Mouse (Mus musculus): Measurements from ENCODE around the gene Sumo1. TPM values are rescaled to one million over a fixed set of nuclear protein-coding genes. Genes with fewer than 3 reads are reported as not detected.
A peak's percentile ranks its signal among the peaks of the same experiment; 100 is the strongest.

Gene Sumo1
- total RNA-seq, 2 experiments from 2014 or later: 105 to 125 TPM

- DNase-seq: no peak
These were observed 75.9 kb downstream of the Sumo1 start for GRCm38 (mm10) chr1:59594586-59595266.

- no peak for DNase-seq
These were observed 77.0 kb downstream of the Sumo1 start for GRCm38 (mm10) chr1:59593622-59594035.

- peak; percentile 51 for DNase-seq
These were observed 77.8 kb downstream of the Sumo1 start for GRCm38 (mm10) chr1:59592876-59593275.

GRCm38 (mm10) chr1:59592359-59592758 is 78.3 kb downstream of the Sumo1 start:
- no peak for DNase-seq

GRCm38 (mm10) chr1:59589271-59589670 is 81.4 kb downstream of the Sumo1 start:
- DNase-seq: no peak

GRCm38 (mm10) chr1:59584656-59585410 is 85.8 kb downstream of the Sumo1 start:
- peak; percentile 87 for DNase-seq

- DNase-seq: no peak
These were observed 89.8 kb downstream of the Sumo1 start for GRCm38 (mm10) chr1:59580880-59581279.

GRCm38 (mm10) chr1:59580131-59580751 is 90.4 kb downstream of the Sumo1 start:
- DNase-seq: no peak

GRCm38 (mm10) chr1:59579327-59579726 is 91.3 kb downstream of the Sumo1 start:
- peak; percentile 43 for DNase-seq

- no peak for DNase-seq
These were observed 91.9 kb downstream of the Sumo1 start for GRCm38 (mm10) chr1:59578770-59579169.

GRCm38 (mm10) chr1:59574262-59575187 is 96.1 kb downstream of the Sumo1 start:
- no peak for DNase-seq

GRCm38 (mm10) chr1:59573843-59574242 is 96.8 kb downstream of the Sumo1 start:
- DNase-seq: no peak

GRCm38 (mm10) chr1:59571502-59571901 is 99.1 kb downstream of the Sumo1 start:
- no peak for DNase-seq

GRCm38 (mm10) chr1:59570767-59571166 is 99.9 kb downstream of the Sumo1 start:
- no peak for DNase-seq

GRCm38 (mm10) chr1:59569301-59569700 is 101.3 kb downstream of the Sumo1 start:
- no peak for DNase-seq

- DNase-seq: no peak
These were observed 102.4 kb downstream of the Sumo1 start for GRCm38 (mm10) chr1:59568283-59568682.

GRCm38 (mm10) chr1:59567521-59567920 is 103.1 kb downstream of the Sumo1 start:
- no peak for DNase-seq

GRCm38 (mm10) chr1:59566926-59567325 is 103.7 kb downstream of the Sumo1 start:
- no peak for DNase-seq

GRCm38 (mm10) chr1:59566281-59566680 is 104.4 kb downstream of the Sumo1 start:
- DNase-seq: no peak

- DNase-seq: no peak
These were observed 104.8 kb downstream of the Sumo1 start for GRCm38 (mm10) chr1:59565804-59566203.

- no peak for DNase-seq
These were observed 107.1 kb downstream of the Sumo1 start for GRCm38 (mm10) chr1:59563581-59563980.

- no peak for DNase-seq
These were observed 116.9 kb downstream of the Sumo1 start for GRCm38 (mm10) chr1:59553708-59554107.
